Mouse (Mus musculus): ENCODE data around the gene Irgm1.
"Not testable (repeated sequence)": the region's sequence is repeated elsewhere in the genome, so short reads cannot be mapped to it uniquely, and the experiment has no call there.

Gene Irgm1

GRCm38 (mm10) chr11:48871201-48871772 is at the start of gene Irgm1:
Gene Irgm1, minus strand, starts transcription at chr11:48871683.
- DNase-seq: peak; percentile 77

GRCm38 (mm10) chr11:48918380-48918779 is 46.9 kb upstream of the Irgm1 start:
- DNase-seq: no peak

- DNase-seq: no peak
Observed at GRCm38 (mm10) chr11:48913611-48914010, 42.1 kb upstream of the Irgm1 start.

GRCm38 (mm10) chr11:48908459-48908858 is 37.0 kb upstream of the Irgm1 start:
- DNase-seq: no peak

GRCm38 (mm10) chr11:48902021-48902420 is 30.5 kb upstream of the Irgm1 start, which contains the start of gene Gm5431:
Gene Gm5431, minus strand, starts transcription at chr11:48902214.
- DNase-seq: no peak

GRCm38 (mm10) chr11:48901567-48901930 is 30.1 kb upstream of the Irgm1 start:
- DNase-seq: not testable (repeated sequence)

GRCm38 (mm10) chr11:48900654-48901566 is 29.4 kb upstream of the Irgm1 start:
- not testable (repeated sequence) for DNase-seq

GRCm38 (mm10) chr11:48898812-48899431 is 27.4 kb upstream of the Irgm1 start:
- DNase-seq: no peak

GRCm38 (mm10) chr11:48876680-48877079 is 5.2 kb upstream of the Irgm1 start:
- DNase-seq: no peak

- not testable (repeated sequence) for DNase-seq
Observed at GRCm38 (mm10) chr11:48875343-48875837, 3.9 kb upstream of the Irgm1 start.

- peak; percentile 69 for DNase-seq
Observed at GRCm38 (mm10) chr11:48874465-48874864, 3.0 kb upstream of the Irgm1 start.

- DNase-seq: no peak
Observed at GRCm38 (mm10) chr11:48873591-48874290, 2.3 kb upstream of the Irgm1 start.

GRCm38 (mm10) chr11:48872695-48873300 is 1.3 kb upstream of the Irgm1 start:
- DNase-seq: no peak

GRCm38 (mm10) chr11:48871817-48872541 is 496 bp upstream of the Irgm1 start:
- DNase-seq: peak; percentile 48

- no peak for DNase-seq
Observed at GRCm38 (mm10) chr11:48870781-48871180, 702 bp downstream of the Irgm1 start.

- DNase-seq: peak; percentile 18
Observed at GRCm38 (mm10) chr11:48869380-48870110, 1.9 kb downstream of the Irgm1 start.

- DNase-seq: no peak
Observed at GRCm38 (mm10) chr11:48866481-48866880, 5.0 kb downstream of the Irgm1 start.

GRCm38 (mm10) chr11:48863808-48864207 is 7.7 kb downstream of the Irgm1 start:
- no peak for DNase-seq

- no peak for DNase-seq
Observed at GRCm38 (mm10) chr11:48862784-48863319, 8.6 kb downstream of the Irgm1 start.

- DNase-seq: peak; percentile 79
Observed at GRCm38 (mm10) chr11:48859014-48859413, 12.5 kb downstream of the Irgm1 start.
